Mouse (Mus musculus): ENCODE results near the gene Gm21830. TPM values are rescaled to one million over a fixed set of nuclear protein-coding genes. Genes with fewer than 3 reads are reported as not detected.
A peak's percentile ranks its signal among the peaks of the same experiment; 100 is the strongest.
"Not testable (repeated sequence)": the region's sequence is repeated elsewhere in the genome, so short reads cannot be mapped to it uniquely, and the experiment has no call there.

Gene Gm21830
- polyA plus RNA-seq (2016; fragmentation: Nextera tagmentation; extraction: Ambion mirVana) = not detected in 2 replicates

- H3K36me3 ChIP-seq; H3K9me3 ChIP-seq (replicated peaks); H3K4me3 ChIP-seq; H3K27ac ChIP-seq; DNase-seq (ENCODE audit: low spot score); H3K4me1 ChIP-seq; H3K27me3 ChIP-seq (ENCODE audit: low read depth, poor library complexity, severe bottlenecking): not testable (repeated sequence)
- whole genome bisulfite sequencing = no CpG with 5 or more reads among the region's 1 CpGs
Observed at GRCm38 (mm10) chr2:67413425-67413824, at the start of gene Gm21830. TSS of gene Gm21830 (plus strand) at chr2:67413725.

- H3K4me3 ChIP-seq = no peak overlapping the region
- H3K9me3 ChIP-seq (replicated peaks) = no peaks in the 10 kb centered on the region
- no peak for DNase-seq (ENCODE audit: low spot score)
- no peaks in the 10 kb centered on the region for H3K27me3 ChIP-seq (ENCODE audit: low read depth, poor library complexity, severe bottlenecking)
- no peaks in the 10 kb centered on the region for H3K4me1 ChIP-seq
- 76% methylated on average over 2 of the region's 2 CpGs for WGBS
- H3K36me3 ChIP-seq = no peaks in the 10 kb centered on the region
- H3K27ac ChIP-seq = no peak overlapping the region
Observed at GRCm38 (mm10) chr2:67364506-67364905, 49.0 kb upstream of the Gm21830 start.

- no peaks in the 10 kb centered on the region for H3K9me3 ChIP-seq (replicated peaks)
- 76% methylated on average over 3 of the region's 3 CpGs for WGBS
- H3K27me3 ChIP-seq (ENCODE audit: low read depth, poor library complexity, severe bottlenecking) = no peaks in the 10 kb centered on the region
- H3K4me1 ChIP-seq = no peaks in the 10 kb centered on the region
- no peak overlapping the region for H3K27ac ChIP-seq
- no peak overlapping the region for H3K4me3 ChIP-seq
- no peak for DNase-seq (ENCODE audit: low spot score)
- H3K36me3 ChIP-seq = no peaks in the 10 kb centered on the region
Observed at GRCm38 (mm10) chr2:67378504-67378903, 35.0 kb upstream of the Gm21830 start.

DNA sequence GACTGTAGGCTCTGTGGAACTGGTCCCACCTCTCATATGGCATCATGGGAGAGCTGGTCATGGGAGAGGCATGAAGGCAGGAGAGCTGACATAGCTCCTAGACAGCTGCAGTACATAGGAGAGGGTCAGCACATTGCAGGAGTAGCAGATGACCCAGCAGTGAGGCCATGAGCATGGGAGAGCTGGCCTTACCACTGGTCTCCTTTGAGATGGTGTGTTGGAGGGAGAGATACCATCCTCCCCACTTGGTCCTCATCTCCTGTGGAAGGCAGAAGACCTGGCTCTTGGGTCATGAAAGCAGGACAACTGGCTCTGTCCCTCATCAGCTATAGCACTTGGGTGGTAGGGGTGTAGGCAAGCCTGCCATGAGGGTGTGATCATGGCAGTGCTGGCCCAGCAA, 7.3 kb downstream of the Gm21830 start:
- Histone ChIP-seq H3K4me1 (no peaks in the 10 kb centered on the region), H3K27me3 (ENCODE audit: low read depth, poor library complexity, severe bottlenecking) (no peaks in the 10 kb centered on the region), H3K4me3 (no peak overlapping the region), H3K36me3 (no peaks in the 10 kb centered on the region), H3K27ac (no peak overlapping the region), H3K9me3 (replicated peaks) (no peaks in the 10 kb centered on the region)
- DNase-seq (ENCODE audit: low spot score) = no peak

DNA sequence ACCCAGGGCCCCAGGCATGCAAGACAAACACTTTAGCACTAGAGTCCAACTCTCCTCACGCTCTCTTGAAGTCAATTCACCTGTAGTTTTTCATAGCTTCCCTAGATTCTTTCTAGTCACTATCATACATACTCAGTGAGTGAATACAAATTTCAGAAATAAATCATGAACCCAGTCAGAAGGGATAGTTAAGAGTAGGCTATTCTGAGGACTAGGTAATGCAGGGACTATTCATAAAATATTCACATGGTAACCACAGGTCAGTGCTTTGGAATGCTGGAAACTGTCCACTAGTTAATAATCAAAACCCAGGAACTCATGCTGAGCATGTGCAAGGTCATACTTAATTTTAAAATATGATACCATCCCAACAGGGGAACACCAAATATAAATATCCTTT, 9.3 kb downstream of the Gm21830 start:
- no peak overlapping the region for H3K27ac ChIP-seq
- no peak overlapping the region for H3K4me3 ChIP-seq
- H3K9me3 ChIP-seq (replicated peaks) = no peaks in the 10 kb centered on the region
- H3K36me3 ChIP-seq = no peaks in the 10 kb centered on the region
- no peak for DNase-seq (ENCODE audit: low spot score)
- H3K27me3 ChIP-seq (ENCODE audit: low read depth, poor library complexity, severe bottlenecking) = no peaks in the 10 kb centered on the region
- 90% methylated on average over 1 of the region's 1 CpGs for whole genome bisulfite sequencing
- H3K4me1 ChIP-seq = no peaks in the 10 kb centered on the region

DNA sequence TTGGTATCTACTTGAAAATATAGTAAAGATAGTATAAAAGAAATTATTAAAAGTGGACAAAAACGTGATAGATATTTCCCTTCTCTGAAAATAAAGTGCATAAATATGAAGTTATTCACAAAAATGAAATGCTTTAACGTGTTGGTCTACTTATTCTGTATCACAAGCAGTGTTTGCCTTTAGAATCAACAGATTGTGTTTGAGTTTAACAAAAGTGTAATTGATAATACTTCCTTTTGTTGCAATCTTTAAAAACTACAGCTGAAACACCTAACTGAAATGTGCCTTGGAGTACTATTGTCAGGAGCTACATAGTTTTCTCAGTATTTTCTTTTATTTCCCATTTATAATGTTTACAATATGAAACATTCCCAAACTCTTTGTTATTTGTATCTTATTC, 19.6 kb downstream of the Gm21830 start, which contains the start of gene Gm26727:
Gm26727 (minus strand) TSS at position 101 of the 400 bp plus-strand sequence.
- H3K4me1 ChIP-seq = no peaks in the 10 kb centered on the region
- WGBS = 61% methylated on average over 2 of the region's 2 CpGs
- no peaks in the 10 kb centered on the region for H3K9me3 ChIP-seq (replicated peaks)
- no peak within 1 kb of the TSS for H3K27ac ChIP-seq
- no peaks in the 10 kb centered on the region for H3K36me3 ChIP-seq
- no peak within 1 kb of the TSS for H3K4me3 ChIP-seq
- DNase-seq (ENCODE audit: low spot score) = no peak
- H3K27me3 ChIP-seq (ENCODE audit: low read depth, poor library complexity, severe bottlenecking) = no peaks in the 10 kb centered on the region

- H3K9me3 ChIP-seq (replicated peaks) = no peaks in the 10 kb centered on the region
- DNase-seq (ENCODE audit: low spot score) = no peak
- H3K36me3 ChIP-seq = no peaks in the 10 kb centered on the region
- no peaks in the 10 kb centered on the region for H3K27me3 ChIP-seq (ENCODE audit: low read depth, poor library complexity, severe bottlenecking)
- H3K4me3 ChIP-seq = no peak overlapping the region
- H3K4me1 ChIP-seq = no peaks in the 10 kb centered on the region
- H3K27ac ChIP-seq = no peak overlapping the region
- 89% methylated on average over 8 of the region's 8 CpGs for WGBS
Observed at GRCm38 (mm10) chr2:67438309-67438708, 24.8 kb downstream of the Gm21830 start.

DNA sequence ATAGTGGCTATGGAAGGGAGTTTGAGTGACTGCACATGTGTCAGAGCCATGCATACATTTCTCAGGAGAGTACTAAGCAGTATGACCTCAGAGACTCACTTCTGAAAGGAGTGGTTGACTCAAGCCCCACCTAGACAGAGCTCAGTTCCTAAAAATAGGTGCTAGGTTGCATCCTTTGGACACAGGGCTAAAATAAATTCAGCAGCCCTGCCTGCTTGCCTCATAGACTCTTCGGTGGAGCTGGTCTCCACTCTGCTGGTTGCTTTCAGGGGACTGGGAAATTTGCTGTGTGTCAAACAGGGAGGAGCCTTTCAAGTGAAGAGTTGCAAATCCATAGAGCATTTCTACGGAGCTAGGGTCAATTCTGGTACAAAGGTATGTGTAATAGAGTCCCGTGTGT, 32.3 kb downstream of the Gm21830 start, which contains the start of gene Xirp2:
Xirp2 (plus strand) TSS at position 223 of the 400 bp plus-strand sequence.
- no peaks in the 10 kb centered on the region for H3K36me3 ChIP-seq
- 83% methylated on average over 3 of the region's 3 CpGs for WGBS
- no peak within 1 kb of the TSS for H3K27ac ChIP-seq
- no peaks in the 10 kb centered on the region for H3K9me3 ChIP-seq (replicated peaks)
- no peak within 1 kb of the TSS for H3K4me3 ChIP-seq
- no peak for DNase-seq (ENCODE audit: low spot score)
- H3K27me3 ChIP-seq (ENCODE audit: low read depth, poor library complexity, severe bottlenecking) = no peaks in the 10 kb centered on the region
- no peaks in the 10 kb centered on the region for H3K4me1 ChIP-seq

GRCm38 (mm10) chr2:67446772-67447171, 33.2 kb downstream of the Gm21830 start:
- Histone ChIP-seq H3K27ac (no peak overlapping the region), H3K36me3 (no peaks in the 10 kb centered on the region), H3K9me3 (replicated peaks) (no peaks in the 10 kb centered on the region), H3K4me3 (no peak overlapping the region), H3K4me1 (no peaks in the 10 kb centered on the region), H3K27me3 (ENCODE audit: low read depth, poor library complexity, severe bottlenecking) (no peaks in the 10 kb centered on the region)
- WGBS = 94% methylated on average over 1 of the region's 1 CpGs
- DNase-seq (ENCODE audit: low spot score) = no peak

GRCm38 (mm10) chr2:67447206-67447605, 33.7 kb downstream of the Gm21830 start:
- 80% methylated on average over 12 of the region's 12 CpGs for WGBS
- H3K27ac ChIP-seq = no peak overlapping the region

DNA sequence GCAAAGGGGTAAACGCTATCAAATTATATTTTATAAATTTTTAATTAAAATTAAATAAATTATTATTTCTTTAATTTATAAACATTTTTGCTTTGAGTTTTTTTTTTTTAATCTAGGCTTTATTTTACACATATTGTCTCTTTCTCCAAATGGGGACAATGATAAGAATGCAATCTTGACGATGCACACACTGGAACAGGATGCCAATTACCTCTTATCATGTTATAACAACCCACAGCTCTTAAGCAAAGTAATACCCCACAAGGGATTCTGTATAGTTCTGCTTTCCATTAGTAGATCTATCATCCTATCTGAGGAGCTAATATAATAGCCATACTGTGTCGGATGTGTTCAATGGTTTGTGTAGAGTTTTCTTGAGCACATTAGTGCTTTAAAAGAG, 47.3 kb downstream of the Gm21830 start:
- no peaks in the 10 kb centered on the region for H3K36me3 ChIP-seq
- no peak overlapping the region for H3K27ac ChIP-seq
- no peaks in the 10 kb centered on the region for H3K9me3 ChIP-seq (replicated peaks)
- WGBS = 87% methylated on average over 3 of the region's 3 CpGs
- H3K4me3 ChIP-seq = no peak overlapping the region
- no peaks in the 10 kb centered on the region for H3K4me1 ChIP-seq
- no peak for DNase-seq (ENCODE audit: low spot score)
- H3K27me3 ChIP-seq (ENCODE audit: low read depth, poor library complexity, severe bottlenecking) = no peaks in the 10 kb centered on the region

More at GRCm38 (mm10) chr2:67447206-67447605, 33.7 kb downstream of the Gm21830 start:
- H3K4me1 ChIP-seq = no peaks in the 10 kb centered on the region
- DNase-seq (ENCODE audit: low spot score) = no peak
- H3K36me3 ChIP-seq = no peaks in the 10 kb centered on the region
- no peaks in the 10 kb centered on the region for H3K9me3 ChIP-seq (replicated peaks)
- H3K27me3 ChIP-seq (ENCODE audit: low read depth, poor library complexity, severe bottlenecking) = no peaks in the 10 kb centered on the region
- H3K4me3 ChIP-seq = no peak overlapping the region

DNA sequence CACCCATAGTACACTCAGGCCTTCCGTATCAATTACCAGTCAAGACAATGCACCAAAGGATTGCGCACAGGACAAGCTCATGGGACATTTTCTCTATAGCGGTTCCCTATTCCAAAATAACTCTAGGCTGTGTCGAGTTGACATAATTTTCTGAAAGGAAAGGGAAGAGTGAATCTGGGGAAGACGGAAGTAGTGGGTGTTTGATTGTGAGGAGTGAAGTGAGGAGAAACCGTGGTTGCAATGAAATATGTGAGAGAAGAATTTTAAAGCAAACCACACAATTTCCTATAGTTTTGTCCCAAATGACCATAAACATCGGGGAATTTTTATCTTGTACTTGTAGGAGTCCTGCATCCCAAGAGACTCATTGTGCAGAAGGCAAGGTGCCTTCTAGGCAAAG, 53.5 kb downstream of the Gm21830 start:
- 94% methylated on average over 7 of the region's 7 CpGs for WGBS
- Histone ChIP-seq H3K36me3 (no peaks in the 10 kb centered on the region), H3K27ac (no peak overlapping the region), H3K4me3 (no peak overlapping the region), H3K27me3 (ENCODE audit: low read depth, poor library complexity, severe bottlenecking) (no peaks in the 10 kb centered on the region), H3K4me1 (no peaks in the 10 kb centered on the region), H3K9me3 (replicated peaks) (no peaks in the 10 kb centered on the region)
- no peak for DNase-seq (ENCODE audit: low spot score)

- DNase-seq (ENCODE audit: low spot score); H3K36me3 ChIP-seq; H3K4me1 ChIP-seq; H3K9me3 ChIP-seq (replicated peaks); H3K27me3 ChIP-seq (ENCODE audit: low read depth, poor library complexity, severe bottlenecking); H3K4me3 ChIP-seq; H3K27ac ChIP-seq: not testable (repeated sequence)
- WGBS = 89% methylated on average over 5 of the region's 5 CpGs
Observed at GRCm38 (mm10) chr2:67470030-67470429, 56.5 kb downstream of the Gm21830 start.

GRCm38 (mm10) chr2:67477753-67478152, 64.2 kb downstream of the Gm21830 start:
- WGBS = 20% methylated on average over 6 of the region's 6 CpGs
- H3K27me3 ChIP-seq (ENCODE audit: low read depth, poor library complexity, severe bottlenecking) = no peaks in the 10 kb centered on the region
- no peaks in the 10 kb centered on the region for H3K9me3 ChIP-seq (replicated peaks)
- no peak overlapping the region for H3K4me3 ChIP-seq
- no peak overlapping the region for H3K27ac ChIP-seq
- DNase-seq (ENCODE audit: low spot score) = peak; percentile 61
- H3K36me3 ChIP-seq = no peaks in the 10 kb centered on the region
- no peaks in the 10 kb centered on the region for H3K4me1 ChIP-seq
